Mouse (Mus musculus) ZHBTc4 (cell line): ENCODE measurements at regions not wholly inside any gene's neighbourhood (a gene's known extent, or its start where the extent isn't known, plus 50 kb on each side); places are given as distances from the start of the nearest gene placed in this dataset.
A peak's percentile ranks its signal among the peaks of the same experiment; 100 is the strongest.
"Not testable (repeated sequence)": the region's sequence is repeated elsewhere in the genome, so short reads cannot be mapped to it uniquely, and the experiment has no call there.

Experiments used
- DNase-seq: peaks from one replicate; pipeline ENCODE4 v3.0.0-alpha.2; 2011; ENCODE audit warnings: low read depth, low spot score

DNA sequence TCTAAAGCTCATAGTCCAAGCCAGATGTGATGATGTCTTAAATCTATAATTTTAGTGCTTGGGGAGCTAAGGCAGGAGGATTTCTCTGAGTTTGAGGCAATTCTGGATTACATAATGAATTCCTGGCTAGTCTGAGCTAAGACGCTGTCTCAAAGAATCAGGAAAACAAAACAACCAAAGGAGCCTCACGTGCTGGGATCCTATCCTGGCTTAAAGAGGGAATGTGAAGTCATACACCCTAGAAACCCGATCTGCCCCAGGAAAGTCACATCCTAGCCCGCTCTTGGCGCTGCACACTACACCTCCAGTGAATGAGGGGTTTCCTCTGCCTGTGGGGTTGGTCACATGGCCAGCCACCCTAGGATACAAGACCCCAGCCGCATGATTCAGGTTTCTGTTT is 211.2 kb downstream of the Glrx3 start:
- no peak for DNase-seq

- DNase-seq, result no peak
Observed at GRCm38 (mm10) chr7:137649650-137650049, 212.2 kb downstream of the Glrx3 start.

DNA sequence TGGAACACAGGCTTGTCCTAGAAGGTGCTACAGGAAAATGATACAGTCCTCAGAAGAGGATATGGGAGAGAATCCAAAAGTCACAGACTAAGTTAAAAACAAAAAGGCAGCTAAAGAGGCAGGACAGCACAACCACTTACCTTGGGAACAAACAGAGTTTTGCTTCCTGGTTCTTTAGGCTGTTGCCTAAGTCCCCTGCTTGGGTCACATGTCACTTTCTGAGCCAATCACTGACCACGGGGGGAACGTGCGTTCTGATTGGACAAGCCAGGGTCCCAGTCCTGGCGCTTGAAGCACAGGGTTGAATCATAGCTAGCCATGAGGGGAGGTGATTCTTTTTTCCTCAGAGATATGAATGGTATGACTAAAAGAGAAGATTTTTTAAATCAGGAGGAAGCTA is 216.4 kb downstream of the Glrx3 start:
- peak; percentile 7 for DNase-seq

DNA sequence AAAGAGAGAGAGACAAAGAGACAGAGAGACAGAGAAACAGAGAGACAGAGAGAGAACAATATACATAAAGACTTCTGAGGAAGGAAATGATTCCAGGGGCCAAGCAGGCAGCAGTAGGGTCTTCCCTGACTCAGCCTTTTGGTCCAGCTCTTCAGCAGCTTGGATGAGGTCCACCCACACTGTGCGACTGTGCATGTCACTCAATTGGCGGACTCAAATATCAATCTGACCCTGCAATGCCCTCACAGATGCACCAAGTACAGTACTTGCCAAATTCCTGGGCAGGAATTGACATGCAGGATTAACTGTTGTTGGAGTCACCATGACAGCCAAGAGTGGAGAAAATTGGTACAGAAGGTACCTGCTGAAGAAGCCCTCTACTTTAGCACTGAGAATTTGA is 229.8 kb downstream of the Glrx3 start:
- DNase-seq, result no peak

GRCm38 (mm10) chr7:137671156-137671555 is 233.7 kb downstream of the Glrx3 start:
- peak; percentile 40 for DNase-seq

DNA sequence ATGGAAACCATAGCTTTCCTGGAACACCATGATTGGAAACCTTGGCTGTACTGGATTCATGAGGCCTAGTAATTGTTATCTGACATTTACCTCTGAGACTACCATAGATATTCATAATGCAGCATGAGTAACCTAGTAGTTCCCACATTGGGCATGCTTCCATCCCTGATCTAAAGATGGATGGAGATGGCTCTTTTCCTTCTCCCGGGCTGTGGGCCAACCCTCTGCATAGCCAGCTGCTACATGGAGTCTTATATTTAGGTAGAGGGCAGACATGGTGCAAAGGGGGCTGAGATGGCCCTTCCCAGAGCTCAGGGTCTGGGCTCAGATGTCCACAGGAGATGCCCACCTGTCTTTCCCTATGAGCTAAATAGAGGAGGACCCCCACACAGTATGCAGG is 237.2 kb downstream of the Glrx3 start:
- DNase-seq, result no peak

GRCm38 (mm10) chr7:137675381-137675780 is 238.0 kb downstream of the Glrx3 start:
- DNase-seq, result no peak

- no peak for DNase-seq
Observed at GRCm38 (mm10) chr7:137684826-137685225, 247.4 kb downstream of the Glrx3 start.

GRCm38 (mm10) chr7:137685320-137685719 is 247.9 kb downstream of the Glrx3 start:
- no peak for DNase-seq

DNA sequence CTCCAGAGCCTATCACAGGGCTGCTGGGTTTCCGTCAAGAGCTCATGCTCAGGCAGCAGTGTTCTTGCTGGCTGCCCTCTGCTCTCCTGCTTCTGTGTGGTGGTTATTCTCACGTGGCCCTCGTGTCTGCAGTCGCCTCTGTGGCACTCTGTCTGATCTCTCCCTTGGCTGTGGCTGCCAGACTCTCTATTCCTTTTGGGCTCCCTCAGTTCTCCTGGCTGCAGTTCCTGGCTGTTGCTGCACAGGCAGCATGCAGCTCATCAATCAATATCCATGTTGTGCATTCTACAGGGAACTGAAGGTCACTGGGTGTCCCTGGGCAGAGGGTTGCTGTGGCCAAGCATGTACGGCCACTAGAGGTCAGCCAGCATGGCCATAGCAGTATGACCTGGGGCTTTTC is 259.4 kb downstream of the Glrx3 start:
- no peak for DNase-seq

GRCm38 (mm10) chr7:137698501-137698900 is 261.1 kb downstream of the Glrx3 start:
- not testable (repeated sequence) for DNase-seq

GRCm38 (mm10) chr7:137712862-137713261 is 275.4 kb downstream of the Glrx3 start:
- peak; percentile 30 for DNase-seq

DNA sequence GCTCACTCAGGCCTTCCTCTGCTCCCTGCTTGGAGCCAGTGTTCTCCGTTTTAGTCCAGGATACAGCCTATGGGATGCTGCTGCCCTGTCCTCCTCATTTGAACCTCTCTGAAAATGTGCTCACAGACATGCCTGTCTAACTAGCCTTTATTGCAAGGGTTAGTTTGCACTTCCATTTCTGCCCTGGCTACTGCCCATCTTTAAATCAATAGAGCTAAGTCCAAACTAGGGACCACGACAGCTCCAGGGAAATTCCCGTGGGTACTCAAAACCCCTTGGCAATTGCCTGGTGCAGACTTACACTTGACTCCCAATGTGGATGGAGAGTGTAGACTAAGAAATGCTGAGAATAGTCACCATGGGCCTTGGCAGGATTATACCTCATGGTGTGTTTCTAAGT is 276.4 kb downstream of the Glrx3 start:
- no peak for DNase-seq

DNA sequence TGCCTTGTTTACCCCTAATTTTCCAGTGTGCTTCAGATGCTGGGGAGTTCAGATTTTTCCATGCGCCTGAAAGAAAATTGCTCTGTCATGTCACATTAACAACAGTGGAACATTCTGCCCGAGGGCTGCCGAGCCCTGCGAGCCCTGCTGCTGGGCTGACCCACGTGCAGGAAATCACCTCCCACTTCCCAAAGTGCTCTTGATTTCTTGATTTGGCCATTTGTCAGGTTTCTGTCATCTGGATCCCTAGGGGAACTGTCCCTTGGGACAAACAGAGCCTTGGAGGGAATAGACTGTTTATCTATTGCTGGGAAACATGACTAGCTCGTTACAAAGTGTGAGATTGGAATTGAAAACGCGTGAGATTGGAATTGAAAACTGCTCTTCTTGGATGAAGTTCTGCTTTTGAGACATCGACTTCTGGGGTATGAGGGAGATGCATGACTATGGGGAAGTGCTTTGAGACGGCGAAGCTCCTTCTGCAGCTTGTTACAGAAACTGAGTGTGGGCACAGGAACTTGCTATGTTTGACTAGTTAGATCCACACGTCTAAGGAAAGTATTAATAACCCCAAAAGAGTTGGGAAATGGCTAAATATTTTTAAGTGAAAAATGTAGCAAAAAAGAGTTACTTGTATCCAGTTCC is 277.0 kb downstream of the Glrx3 start:
- DNase-seq, result no peak

GRCm38 (mm10) chr7:137715126-137715900 is 277.9 kb downstream of the Glrx3 start:
- DNase-seq, result no peak

DNA sequence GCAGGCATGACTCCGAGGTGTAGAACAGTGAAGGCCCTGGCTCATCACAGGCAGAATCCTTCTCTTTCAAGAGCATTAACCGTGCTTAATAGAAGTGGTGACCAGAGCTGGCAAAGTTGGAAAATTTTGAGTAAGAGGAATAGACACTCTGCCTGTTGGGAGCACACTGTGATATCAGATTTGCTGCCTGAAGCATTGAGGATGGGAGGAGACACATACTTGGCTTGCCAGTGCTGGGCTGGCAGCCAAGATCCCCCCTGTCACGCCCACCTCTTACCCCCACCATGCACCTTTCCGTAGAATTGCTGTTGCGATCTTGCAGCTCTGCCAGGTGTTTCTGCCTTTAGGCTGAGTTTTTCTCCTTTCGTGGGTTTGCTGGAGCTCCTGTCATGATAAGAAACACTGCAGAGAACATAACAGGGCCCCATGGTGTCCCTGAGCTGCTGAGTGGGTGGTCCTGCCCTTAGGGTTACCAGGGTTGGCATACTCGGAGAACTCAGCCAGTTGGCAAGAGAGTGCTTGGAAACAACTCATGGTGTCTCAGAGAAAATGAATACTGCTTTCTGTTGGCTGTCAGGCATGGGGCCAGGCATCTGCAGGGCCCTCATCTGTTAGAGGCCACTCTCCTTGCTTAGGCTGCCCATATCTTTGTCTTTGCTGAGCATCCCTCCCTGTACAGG is 286.1 kb downstream of the Glrx3 start:
- DNase-seq, result no peak

GRCm38 (mm10) chr7:137726031-137726430 is 288.6 kb downstream of the Glrx3 start:
- no peak for DNase-seq

- DNase-seq, result no peak
Observed at GRCm38 (mm10) chr7:137735873-137736527, 298.6 kb downstream of the Glrx3 start.

- DNase-seq, result no peak
Observed at GRCm38 (mm10) chr7:137741702-137742101, 304.3 kb downstream of the Glrx3 start.

DNA sequence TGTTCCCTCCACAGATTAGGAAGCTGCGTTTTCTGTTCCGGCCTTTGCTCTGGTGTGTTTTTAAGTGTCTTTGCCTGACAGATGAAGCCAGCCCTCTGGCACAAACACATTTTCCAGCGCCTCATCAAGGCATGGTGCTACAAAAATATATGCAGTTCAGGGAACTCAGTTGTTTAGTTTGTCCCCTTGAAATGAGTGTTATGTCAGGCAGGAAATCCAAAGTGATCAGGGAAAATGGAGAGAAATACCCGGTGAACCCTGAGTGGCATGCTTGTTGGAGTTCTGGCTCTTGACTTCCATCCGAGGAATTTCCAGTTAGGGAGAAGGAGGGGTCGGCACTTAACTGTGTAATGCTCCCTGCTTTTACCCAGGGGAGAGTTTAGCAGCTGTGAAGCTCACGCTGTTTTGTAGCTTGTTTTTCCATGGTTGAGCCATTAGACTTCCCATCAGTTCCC is 304.9 kb downstream of the Glrx3 start:
- DNase-seq, result no peak

GRCm38 (mm10) chr7:137745575-137745974 is 308.2 kb downstream of the Glrx3 start:
- DNase-seq, result no peak

GRCm38 (mm10) chr7:137745991-137746390 is 308.6 kb downstream of the Glrx3 start:
- no peak for DNase-seq
